Mouse (Mus musculus): ENCODE data around the gene 1700017D01Rik. TPM values are rescaled to one million over a fixed set of nuclear protein-coding genes. Genes with fewer than 3 reads are reported as not detected.
"Not testable (repeated sequence)": the region's sequence is repeated elsewhere in the genome, so short reads cannot be mapped to it uniquely, and the experiment has no call there.

1700017D01Rik gene
- polyA plus RNA-seq (2015; fragmentation: Nextera tagmentation; extraction: Ambion mirVana): not detected in 2 replicates

DNA sequence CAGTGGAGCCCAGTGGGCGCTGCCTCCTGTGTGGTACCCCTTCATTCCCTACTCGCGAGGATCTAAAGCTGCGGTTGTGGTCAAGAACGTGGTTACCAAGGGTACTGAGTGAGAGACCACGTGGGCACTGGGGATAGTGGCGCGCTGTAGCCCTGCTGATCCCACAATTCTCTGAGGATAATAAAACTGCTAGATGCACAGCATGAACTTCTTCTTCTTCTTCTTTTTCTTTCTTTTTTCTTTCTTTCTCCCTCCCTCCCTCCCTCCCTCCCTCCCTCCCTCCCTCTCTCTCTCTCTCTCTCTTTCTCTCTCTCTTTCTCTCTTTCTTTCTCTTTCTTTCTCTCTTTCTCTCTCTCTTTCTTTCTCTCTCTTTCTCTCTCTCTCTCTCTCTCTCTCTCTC lies at the start of gene 1700017D01Rik:
Gene 1700017D01Rik, minus strand, starts transcription at position 101 of the 400 bp plus-strand sequence.
- H3K4me1 ChIP-seq; H3K4me3 ChIP-seq; H3K4me2 ChIP-seq; H3K27ac ChIP-seq; H3K27me3 ChIP-seq; H3K36me3 ChIP-seq; H3K9ac ChIP-seq; ATAC-seq (ENCODE audit: insufficient number of reproducible peaks, insufficient read depth, low FRiP score, low TSS enrichment, low read depth); H3K9me3 ChIP-seq: not testable (repeated sequence)
- 87% methylated on average over 8 of the region's 8 CpGs for whole genome bisulfite sequencing

DNA sequence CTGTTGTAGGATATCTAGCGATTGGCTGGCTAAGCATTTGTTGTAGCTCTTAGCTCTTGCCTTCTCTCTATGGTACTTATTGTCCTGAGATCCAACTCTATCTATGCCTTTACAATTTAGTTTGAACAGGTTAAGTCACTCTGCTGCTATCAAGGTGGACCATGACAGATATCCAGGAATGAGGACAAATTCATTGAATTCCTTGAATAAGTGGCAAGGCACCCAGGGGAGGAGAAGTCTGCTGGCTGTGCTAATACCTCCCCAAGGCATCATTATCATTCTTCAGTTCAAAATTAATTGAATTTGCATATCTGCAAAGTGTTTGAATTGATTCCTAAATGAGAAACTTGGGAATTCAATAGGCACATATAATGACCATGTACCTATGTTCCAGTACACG lies 46.8 kb upstream of the 1700017D01Rik start:
- Histone ChIP-seq H3K4me2 (no peak overlapping the region), H3K9me3 (no peaks in the 10 kb centered on the region), H3K27ac (no peak overlapping the region), H3K27me3 (no peaks in the 10 kb centered on the region), H3K9ac (no peak overlapping the region), H3K4me1 (no peaks in the 10 kb centered on the region), H3K4me3 (no peak overlapping the region), H3K36me3 (no peaks in the 10 kb centered on the region)
- ATAC-seq (ENCODE audit: insufficient number of reproducible peaks, insufficient read depth, low FRiP score, low TSS enrichment, low read depth): no peak
- 71% methylated on average over 2 of the region's 2 CpGs for WGBS

DNA sequence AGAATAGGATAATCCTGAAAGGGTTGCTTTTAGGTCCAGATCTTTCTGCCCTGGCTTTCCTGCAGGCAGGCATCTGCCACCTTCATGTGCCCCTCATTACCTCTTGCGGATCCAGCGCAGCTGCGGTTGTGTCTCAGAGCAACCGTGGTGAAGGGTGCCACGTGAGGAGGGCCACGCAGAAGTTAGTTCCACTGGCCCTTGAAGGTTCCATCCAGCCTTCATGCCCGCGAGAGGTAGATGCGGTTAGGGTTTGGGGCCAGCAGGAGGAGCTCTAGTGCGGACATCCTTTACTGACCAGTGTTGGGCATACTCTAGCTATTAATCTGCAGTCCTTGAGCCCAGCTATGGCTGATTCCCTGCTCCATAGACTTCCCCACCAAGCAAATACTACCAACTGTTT lies 34.5 kb upstream of the 1700017D01Rik start, which contains the start of gene 1700025F22Rik:
Gene 1700025F22Rik, minus strand, starts transcription at position 149 of the 400 bp plus-strand sequence.
- no peaks in the 10 kb centered on the region for H3K27me3 ChIP-seq
- H3K4me1 ChIP-seq: no peaks in the 10 kb centered on the region
- H3K9ac ChIP-seq: no peak within 1 kb of the TSS
- H3K36me3 ChIP-seq: no peaks in the 10 kb centered on the region
- 27% methylated on average over 10 of the region's 10 CpGs for WGBS
- no peak within 1 kb of the TSS for H3K4me2 ChIP-seq
- no peak within 1 kb of the TSS for H3K27ac ChIP-seq
- H3K9me3 ChIP-seq: no peaks in the 10 kb centered on the region
- ATAC-seq (ENCODE audit: insufficient number of reproducible peaks, insufficient read depth, low FRiP score, low TSS enrichment, low read depth): no peak
- no peak within 1 kb of the TSS for H3K4me3 ChIP-seq

DNA sequence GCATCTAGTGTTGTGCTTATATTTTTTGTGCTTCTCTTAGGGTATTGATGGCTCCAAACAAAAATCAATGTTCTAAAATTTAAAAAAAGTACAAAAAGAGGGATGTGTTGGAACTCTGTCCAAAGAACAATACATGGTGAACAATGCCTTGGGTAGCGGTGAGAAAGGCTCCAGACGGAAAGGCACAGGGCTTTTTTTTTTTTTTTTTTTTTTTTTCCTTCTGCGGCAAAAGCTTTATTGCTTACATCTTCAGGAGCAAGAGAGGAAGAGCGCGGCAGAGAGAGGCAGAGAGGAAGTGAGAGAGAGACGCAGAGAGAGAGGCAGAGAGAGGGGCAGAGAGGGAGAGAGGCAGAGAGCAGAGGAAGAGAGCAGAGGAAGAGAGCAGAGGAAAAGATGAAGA lies 27.2 kb upstream of the 1700017D01Rik start:
- H3K36me3 ChIP-seq; H3K27me3 ChIP-seq; H3K9ac ChIP-seq; H3K4me3 ChIP-seq; H3K4me1 ChIP-seq; ATAC-seq (ENCODE audit: insufficient number of reproducible peaks, insufficient read depth, low FRiP score, low TSS enrichment, low read depth); H3K27ac ChIP-seq; H3K9me3 ChIP-seq; H3K4me2 ChIP-seq: not testable (repeated sequence)
- 83% methylated on average over 6 of the region's 6 CpGs for WGBS

DNA sequence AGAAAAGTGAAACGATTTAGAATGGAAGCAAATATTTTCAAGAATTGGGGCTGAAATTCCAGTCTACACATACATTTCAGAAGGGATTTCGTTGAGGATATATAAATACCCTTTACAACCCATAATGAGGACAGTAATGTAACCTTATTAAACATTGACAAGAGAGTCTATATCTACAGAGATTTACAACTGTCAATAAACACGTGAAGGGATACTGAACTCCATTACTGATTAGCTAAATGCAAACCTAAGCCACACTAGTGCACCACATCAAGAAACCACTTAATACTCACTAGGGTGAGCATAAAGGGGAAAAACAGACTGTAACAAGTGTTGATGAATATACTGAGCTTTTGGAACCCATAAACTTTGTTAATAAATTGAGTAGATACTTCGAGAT lies 4.7 kb upstream of the 1700017D01Rik start:
- 67% methylated on average over 4 of the region's 4 CpGs for WGBS
- H3K4me2 ChIP-seq: no peak overlapping the region

DNA sequence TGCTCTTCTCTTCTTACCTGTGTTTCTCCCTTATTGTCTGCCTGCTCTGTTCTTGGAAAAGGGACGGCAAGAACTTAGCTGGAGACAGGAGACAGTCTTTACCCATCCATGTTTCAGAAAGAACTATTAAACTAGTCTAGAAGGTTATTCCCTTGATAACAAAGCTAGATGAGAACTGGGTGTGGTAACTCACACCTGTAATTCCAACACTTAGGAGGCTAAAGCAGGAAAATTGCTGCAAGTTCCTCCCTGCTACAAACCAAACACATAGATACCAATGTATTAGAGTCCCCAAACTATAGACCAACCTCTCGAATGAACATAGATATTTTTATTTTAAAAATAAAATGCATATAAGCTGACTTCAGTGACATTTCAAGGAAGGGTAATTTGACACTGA lies 4.2 kb upstream of the 1700017D01Rik start:
- Histone ChIP-seq H3K4me1 (no peaks in the 10 kb centered on the region), H3K36me3 (no peaks in the 10 kb centered on the region), H3K4me3 (no peak overlapping the region), H3K9me3 (no peaks in the 10 kb centered on the region), H3K9ac (no peak overlapping the region), H3K27me3 (no peaks in the 10 kb centered on the region), H3K4me2 (no peak overlapping the region), H3K27ac (no peak overlapping the region)
- WGBS: 81% methylated on average over 2 of the region's 2 CpGs
- no peak for ATAC-seq (ENCODE audit: insufficient number of reproducible peaks, insufficient read depth, low FRiP score, low TSS enrichment, low read depth)

More for the DNA sequence above, 4.7 kb upstream of the 1700017D01Rik start:
- no peaks in the 10 kb centered on the region for H3K36me3 ChIP-seq
- no peak overlapping the region for H3K9ac ChIP-seq
- H3K9me3 ChIP-seq: no peaks in the 10 kb centered on the region
- ATAC-seq (ENCODE audit: insufficient number of reproducible peaks, insufficient read depth, low FRiP score, low TSS enrichment, low read depth): no peak
- no peaks in the 10 kb centered on the region for H3K4me1 ChIP-seq
- no peak overlapping the region for H3K27ac ChIP-seq
- H3K27me3 ChIP-seq: no peaks in the 10 kb centered on the region
- no peak overlapping the region for H3K4me3 ChIP-seq

DNA sequence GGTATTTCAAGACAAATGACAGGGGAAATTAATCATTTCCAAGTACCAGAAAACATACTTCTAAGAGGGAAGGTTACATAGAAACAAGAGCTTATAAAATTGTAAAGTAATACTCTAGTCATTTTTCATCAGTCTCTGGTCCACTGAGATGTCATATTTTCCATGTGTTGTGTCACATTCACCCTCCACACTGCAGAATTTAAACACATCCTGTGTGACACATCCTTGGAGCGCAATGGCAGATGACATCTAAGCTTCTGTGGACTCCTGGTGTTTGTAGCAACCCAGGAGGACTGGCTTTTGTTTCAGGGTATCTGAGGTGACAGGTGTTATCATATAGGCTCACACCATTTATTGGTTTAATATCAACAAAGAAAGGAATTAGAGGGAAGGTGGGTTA lies 974 bp downstream of the 1700017D01Rik start:
- 81% methylated on average over 1 of the region's 1 CpGs for WGBS
- Histone ChIP-seq H3K27ac (no peak overlapping the region), H3K36me3 (no peaks in the 10 kb centered on the region)

DNA sequence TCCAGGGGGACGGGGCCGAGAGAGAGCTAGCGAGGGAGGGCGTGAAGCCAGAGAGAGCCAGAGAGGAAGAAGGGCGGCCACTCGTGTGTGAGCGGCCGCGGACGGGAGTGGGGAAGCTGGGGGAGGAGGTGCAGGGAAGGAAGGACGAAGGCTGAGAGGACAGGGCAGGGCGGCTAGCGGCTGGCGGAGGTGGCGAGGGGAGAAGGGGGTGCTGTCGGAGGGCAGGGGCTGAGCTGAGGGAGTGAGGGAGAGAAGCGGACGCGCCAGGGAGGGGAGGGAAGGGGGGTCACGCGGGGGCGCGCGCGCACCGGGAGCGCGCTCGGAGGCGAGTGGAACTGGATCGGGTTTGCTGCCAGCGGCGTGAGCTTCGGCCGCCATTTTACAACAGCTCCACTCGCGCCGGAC lies 9.7 kb downstream of the 1700017D01Rik start:
- not testable (repeated sequence) for H3K9me3 ChIP-seq, H3K36me3 ChIP-seq, H3K9ac ChIP-seq, H3K27me3 ChIP-seq, H3K4me1 ChIP-seq, H3K27ac ChIP-seq
- Histone ChIP-seq H3K4me3 (peak overlapping the region; percentile 41), H3K4me2 (peak overlapping the region; percentile 52)
- peak; percentile 90 for ATAC-seq (ENCODE audit: insufficient number of reproducible peaks, insufficient read depth, low FRiP score, low TSS enrichment, low read depth)
- 2% methylated on average over 16 of the region's 38 CpGs for WGBS

More for the DNA sequence above, 974 bp downstream of the 1700017D01Rik start:
- no peak for ATAC-seq (ENCODE audit: insufficient number of reproducible peaks, insufficient read depth, low FRiP score, low TSS enrichment, low read depth)
- H3K4me3 ChIP-seq: no peak overlapping the region
- no peaks in the 10 kb centered on the region for H3K27me3 ChIP-seq
- no peak overlapping the region for H3K4me2 ChIP-seq
- H3K9me3 ChIP-seq: peaks cover 5% of the 10 kb centered on the region; the same call in 1 of the 2 replicates
- no peak overlapping the region for H3K9ac ChIP-seq
- no peaks in the 10 kb centered on the region for H3K4me1 ChIP-seq

DNA sequence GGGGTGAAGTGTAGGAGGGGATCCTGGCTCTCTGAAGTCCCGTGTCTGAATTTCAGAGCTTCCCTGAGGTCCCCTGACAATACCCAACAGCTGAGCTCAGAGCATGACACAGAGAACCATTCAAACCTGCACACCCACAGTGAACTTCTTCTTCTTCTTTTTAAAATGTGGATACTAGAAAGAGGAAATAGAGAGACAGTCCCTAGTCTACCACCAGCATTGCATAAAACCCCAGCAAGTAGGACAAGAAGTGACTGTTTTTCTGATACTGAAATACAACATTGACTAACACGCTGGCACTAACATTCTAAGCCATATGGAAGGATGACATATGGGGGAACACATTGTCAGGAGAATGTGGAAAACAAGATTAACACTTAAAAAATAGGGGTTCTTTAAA lies 11.3 kb downstream of the 1700017D01Rik start:
- whole genome bisulfite sequencing: 91% methylated on average over 2 of the region's 2 CpGs
- Histone ChIP-seq H3K27me3 (no peaks in the 10 kb centered on the region), H3K36me3 (no peaks in the 10 kb centered on the region), H3K4me2 (no peak overlapping the region), H3K4me1 (no peaks in the 10 kb centered on the region), H3K27ac (no peak overlapping the region), H3K9ac (no peak overlapping the region), H3K4me3 (no peak overlapping the region), H3K9me3 (no peaks in the 10 kb centered on the region)
- no peak for ATAC-seq (ENCODE audit: insufficient number of reproducible peaks, insufficient read depth, low FRiP score, low TSS enrichment, low read depth)

DNA sequence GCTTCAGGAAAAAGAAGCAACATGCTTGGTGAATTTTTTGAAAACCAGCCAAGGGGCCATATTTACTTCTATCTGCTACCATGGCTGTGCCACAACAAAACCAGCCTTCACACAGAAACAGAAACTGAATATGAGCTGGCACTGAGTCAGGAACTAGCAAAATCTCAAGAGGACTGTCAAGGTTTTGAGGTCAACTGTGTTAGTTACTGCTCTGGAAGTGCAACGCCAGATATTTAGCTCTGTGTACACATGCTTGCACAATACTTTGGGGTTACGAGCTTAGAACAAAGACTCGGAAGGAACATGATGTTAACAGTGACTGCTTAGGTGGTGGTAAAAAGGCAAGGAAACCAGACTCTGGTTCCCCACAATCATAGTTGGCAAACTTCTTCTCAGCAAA lies 22.9 kb downstream of the 1700017D01Rik start:
- H3K4me3 ChIP-seq: no peak overlapping the region
- no peak overlapping the region for H3K27ac ChIP-seq
- H3K4me1 ChIP-seq: no peaks in the 10 kb centered on the region
- H3K4me2 ChIP-seq: no peak overlapping the region
- no peaks in the 10 kb centered on the region for H3K27me3 ChIP-seq
- H3K9ac ChIP-seq: no peak overlapping the region
- no peak for ATAC-seq (ENCODE audit: insufficient number of reproducible peaks, insufficient read depth, low FRiP score, low TSS enrichment, low read depth)
- 83% methylated on average over 3 of the region's 3 CpGs for WGBS
- no peaks in the 10 kb centered on the region for H3K36me3 ChIP-seq
- no peaks in the 10 kb centered on the region for H3K9me3 ChIP-seq

DNA sequence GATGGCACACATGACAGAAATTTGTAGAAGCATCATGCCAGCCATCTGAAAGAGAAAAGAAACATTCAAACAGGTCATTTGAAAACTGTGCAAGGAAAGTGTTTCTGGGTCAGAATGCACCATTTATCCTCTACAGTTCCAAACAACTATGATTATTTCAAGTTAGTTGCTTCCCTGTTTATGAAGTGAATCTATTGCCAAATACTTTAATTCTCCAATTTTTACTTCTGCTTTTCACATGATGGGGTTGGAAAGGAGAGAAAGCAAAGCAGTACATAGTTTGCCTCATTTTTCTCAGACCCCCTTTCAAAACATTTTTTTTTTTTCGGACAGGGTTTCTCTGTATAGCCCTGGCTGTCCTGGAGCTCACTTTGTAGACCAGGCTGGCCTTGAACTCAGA lies 28.8 kb downstream of the 1700017D01Rik start:
- Histone ChIP-seq H3K27me3 (no peaks in the 10 kb centered on the region), H3K27ac (no peak overlapping the region), H3K4me2 (no peak overlapping the region), H3K36me3 (no peaks in the 10 kb centered on the region), H3K4me1 (no peaks in the 10 kb centered on the region), H3K9ac (no peak overlapping the region), H3K4me3 (no peak overlapping the region), H3K9me3 (no peaks in the 10 kb centered on the region)
- 72% methylated on average over 1 of the region's 1 CpGs for WGBS
- ATAC-seq (ENCODE audit: insufficient number of reproducible peaks, insufficient read depth, low FRiP score, low TSS enrichment, low read depth): no peak

DNA sequence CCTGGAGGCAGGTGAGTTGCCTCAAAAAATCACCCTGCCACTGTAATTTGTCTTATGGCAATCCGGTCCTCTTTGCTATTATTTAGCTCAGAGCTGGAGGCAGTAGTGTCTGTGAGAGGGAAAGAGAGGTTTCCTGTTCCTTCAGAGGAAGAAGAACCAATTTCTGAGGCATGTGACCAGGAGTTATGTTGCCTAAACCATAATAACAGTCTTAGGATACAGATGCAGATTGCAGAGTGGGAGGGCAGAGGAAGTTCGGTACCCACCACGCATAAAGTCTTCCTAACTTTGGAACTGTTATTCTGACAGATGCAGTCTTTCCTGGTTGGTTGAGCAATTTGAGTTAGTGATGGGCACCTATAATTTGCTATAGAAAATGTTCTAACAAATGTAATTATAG lies 32.3 kb downstream of the 1700017D01Rik start:
- ATAC-seq (ENCODE audit: insufficient number of reproducible peaks, insufficient read depth, low FRiP score, low TSS enrichment, low read depth): no peak
- WGBS: 69% methylated on average over 3 of the region's 3 CpGs
- Histone ChIP-seq H3K27ac (no peak overlapping the region), H3K9ac (no peak overlapping the region), H3K9me3 (no peaks in the 10 kb centered on the region), H3K27me3 (peaks cover 4% of the 10 kb centered on the region), H3K36me3 (no peaks in the 10 kb centered on the region), H3K4me1 (no peaks in the 10 kb centered on the region), H3K4me2 (no peak overlapping the region), H3K4me3 (no peak overlapping the region)

DNA sequence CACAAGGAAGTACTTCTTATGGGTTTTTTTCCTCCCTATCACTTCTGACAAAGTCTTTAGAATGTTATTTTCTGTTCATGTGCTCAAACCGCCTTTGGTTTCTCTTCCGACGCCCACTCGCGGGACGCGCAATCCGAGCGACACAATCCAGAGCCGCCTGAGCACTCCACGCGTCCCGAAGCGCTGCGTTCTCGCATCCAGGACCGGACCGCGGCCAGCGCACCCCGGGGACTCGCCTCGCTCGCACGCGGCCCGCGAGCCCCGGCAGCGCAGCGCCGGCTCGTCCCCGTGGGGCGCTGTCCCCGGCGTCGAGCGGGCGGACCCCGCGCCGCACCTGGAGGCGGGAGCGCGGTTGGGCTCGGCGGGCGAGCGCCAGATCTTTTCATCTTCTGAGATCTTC lies 38.5 kb downstream of the 1700017D01Rik start:
- not testable (repeated sequence) for H3K4me1 ChIP-seq; H3K36me3 ChIP-seq; ATAC-seq (ENCODE audit: insufficient number of reproducible peaks, insufficient read depth, low FRiP score, low TSS enrichment, low read depth); H3K9ac ChIP-seq; H3K27ac ChIP-seq; H3K9me3 ChIP-seq
- peak overlapping the region; percentile 36 for H3K4me3 ChIP-seq
- H3K4me2 ChIP-seq: peak overlapping the region; percentile 57
- WGBS: 3% methylated on average over 50 of the region's 50 CpGs
- H3K27me3 ChIP-seq: peaks cover 22% of the 10 kb centered on the region
